Mouse (Mus musculus): ENCODE data around the gene Bcl9. TPM values are rescaled to one million over a fixed set of nuclear protein-coding genes. Genes with fewer than 3 reads are reported as not detected.

Gene Bcl9
- polyA plus RNA-seq, 1 experiment from 2014 or later: 49.7 TPM

DNA sequence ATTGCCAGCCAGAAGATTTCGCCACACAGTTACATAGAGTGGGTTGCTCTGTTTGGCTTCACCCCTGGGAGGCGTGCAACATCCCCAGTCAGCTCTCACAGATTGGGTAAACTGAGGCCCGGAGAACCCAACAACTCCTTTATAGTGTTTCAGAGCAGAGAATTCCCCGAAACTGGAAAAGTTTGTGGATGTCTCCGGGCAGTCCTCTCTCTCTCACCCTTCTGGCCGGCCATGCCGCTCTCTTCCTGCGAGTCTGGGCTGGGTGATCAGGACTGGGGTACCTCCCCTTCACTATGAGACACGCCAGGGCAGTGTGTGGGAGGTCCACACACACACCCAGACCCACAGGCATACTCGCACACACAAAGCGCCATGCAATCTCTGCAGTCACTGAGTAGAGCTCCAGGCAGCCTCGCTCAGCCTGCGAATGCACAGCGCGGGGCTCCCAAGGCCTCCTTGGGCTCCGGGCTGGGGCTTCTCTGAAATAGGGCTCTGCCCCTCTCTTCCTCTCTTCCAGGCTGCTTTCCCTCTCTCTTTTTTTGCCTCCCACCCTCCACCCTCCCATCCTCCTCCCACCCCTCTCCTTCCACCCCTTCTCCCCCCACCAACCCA is 670 bp downstream of the Bcl9 start:
- peaks cover 9% of the 10 kb centered on the region; the same call in 1 of the 2 replicates for H3K4me1 ChIP-seq (ENCODE audit: insufficient read depth)
- H3K4me3 ChIP-seq (ENCODE audit: low read depth, low read length): peak overlapping the region; percentile 63
- no peaks in the 10 kb centered on the region for H3K27me3 ChIP-seq (ENCODE audit: insufficient read depth, low read length)
- H3K27ac ChIP-seq (ENCODE audit: low read depth): peak overlapping the region; percentile 100
- peak; percentile 27 for TF ChIP-seq CTCF (IDR thresholded peaks at IDR 0.05; ENCODE audit: low read depth)
- 1% methylated on average over 16 of the region's 16 CpGs for WGBS
- DNase-seq (peak; percentile 74), ATAC-seq (ENCODE audit: insufficient read depth) (peak; percentile 75)
- H3K9ac ChIP-seq: peak overlapping the region; percentile 84
- no peaks in the 10 kb centered on the region for H3K9me3 ChIP-seq (ENCODE audit: low read depth, low read length)
- H3K36me3 ChIP-seq (ENCODE audit: insufficient read depth): no peaks in the 10 kb centered on the region
- peak overlapping the region; percentile 90 for H3K4me2 ChIP-seq

DNA sequence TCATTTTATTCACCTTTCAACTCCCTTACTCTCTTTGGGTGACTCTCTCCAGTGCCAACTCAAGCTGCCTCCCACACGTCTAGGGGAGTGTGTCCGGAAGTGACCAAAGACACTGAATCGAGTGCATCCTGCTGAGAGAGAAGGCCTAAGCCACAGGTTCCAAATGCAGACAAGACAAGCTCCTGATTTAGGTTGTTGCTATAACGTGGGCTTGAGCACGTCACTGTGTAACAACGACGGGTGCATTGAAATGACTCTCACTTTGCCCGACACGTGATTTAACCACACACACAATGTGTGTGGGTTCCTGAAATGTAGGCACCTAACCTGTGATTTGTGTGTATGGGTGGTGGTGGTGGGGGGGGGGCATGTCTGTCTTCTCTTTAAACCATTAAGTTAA is 3.4 kb downstream of the Bcl9 start:
- no peaks in the 10 kb centered on the region for H3K27me3 ChIP-seq (ENCODE audit: insufficient read depth, low read length)
- no peak overlapping the region for H3K9ac ChIP-seq
- H3K4me1 ChIP-seq (ENCODE audit: insufficient read depth): peaks cover 9% of the 10 kb centered on the region; the same call in 1 of the 2 replicates
- DNase-seq: no peak
- WGBS: 73% methylated on average over 9 of the region's 9 CpGs
- no peak for ATAC-seq (ENCODE audit: insufficient read depth)
- no peaks in the 10 kb centered on the region for H3K36me3 ChIP-seq (ENCODE audit: insufficient read depth)
- no peak overlapping the region for H3K27ac ChIP-seq (ENCODE audit: low read depth)
- no peaks in the 10 kb centered on the region for H3K9me3 ChIP-seq (ENCODE audit: low read depth, low read length)
- no peak for TF ChIP-seq CTCF (IDR thresholded peaks at IDR 0.05; ENCODE audit: low read depth)
- H3K4me3 ChIP-seq (ENCODE audit: low read depth, low read length): no peak overlapping the region
- no peak overlapping the region for H3K4me2 ChIP-seq

- no peak overlapping the region for H3K27ac ChIP-seq (ENCODE audit: low read depth)
- H3K4me2 ChIP-seq: no peak overlapping the region
- DNase-seq (no peak), ATAC-seq (ENCODE audit: insufficient read depth) (no peak)
- H3K4me1 ChIP-seq (ENCODE audit: insufficient read depth): peaks cover 4% of the 10 kb centered on the region; the same call in 1 of the 2 replicates
- no peak overlapping the region for H3K4me3 ChIP-seq (ENCODE audit: low read depth, low read length)
- no peaks in the 10 kb centered on the region for H3K36me3 ChIP-seq (ENCODE audit: insufficient read depth)
- no peak for TF ChIP-seq CTCF (IDR thresholded peaks at IDR 0.05; ENCODE audit: low read depth)
- no peak overlapping the region for H3K9ac ChIP-seq
- no peaks in the 10 kb centered on the region for H3K9me3 ChIP-seq (ENCODE audit: low read depth, low read length)
- WGBS: 91% methylated on average over 4 of the region's 4 CpGs
- no peaks in the 10 kb centered on the region for H3K27me3 ChIP-seq (ENCODE audit: insufficient read depth, low read length)
These were observed 12.8 kb downstream of the Bcl9 start for GRCm38 (mm10) chr3:97284878-97285277.

DNA sequence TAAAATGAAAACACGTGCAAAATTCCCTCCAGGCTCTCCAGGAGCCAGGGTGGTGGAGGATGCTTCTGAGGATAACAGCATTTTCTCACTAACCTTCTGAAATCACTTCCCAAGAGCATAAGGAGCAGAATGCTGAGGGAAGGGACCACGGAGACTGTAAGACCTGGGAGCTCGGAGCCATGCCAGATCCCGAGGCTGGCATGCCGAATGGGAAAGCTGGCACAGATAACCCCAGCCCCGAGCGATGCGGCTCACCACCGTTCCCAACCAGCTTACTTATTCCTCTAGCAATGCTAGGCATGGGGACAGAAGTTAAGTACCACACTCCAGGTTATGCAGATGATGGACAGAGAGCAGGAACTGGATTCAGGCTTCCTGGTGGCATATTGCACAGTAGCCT is 13.7 kb downstream of the Bcl9 start:
- Histone ChIP-seq H3K36me3 (ENCODE audit: insufficient read depth) (no peaks in the 10 kb centered on the region), H3K4me2 (no peak overlapping the region), H3K9me3 (ENCODE audit: low read depth, low read length) (no peaks in the 10 kb centered on the region), H3K9ac (no peak overlapping the region), H3K27me3 (ENCODE audit: insufficient read depth, low read length) (no peaks in the 10 kb centered on the region), H3K27ac (ENCODE audit: low read depth) (no peak overlapping the region), H3K4me1 (ENCODE audit: insufficient read depth) (peaks cover 4% of the 10 kb centered on the region; the same call in 1 of the 2 replicates), H3K4me3 (ENCODE audit: low read depth, low read length) (no peak overlapping the region)
- TF ChIP-seq CTCF (IDR thresholded peaks at IDR 0.05; ENCODE audit: low read depth): no peak
- 94% methylated on average over 9 of the region's 9 CpGs for WGBS
- no peak for DNase-seq
- no peak for ATAC-seq (ENCODE audit: insufficient read depth)

DNA sequence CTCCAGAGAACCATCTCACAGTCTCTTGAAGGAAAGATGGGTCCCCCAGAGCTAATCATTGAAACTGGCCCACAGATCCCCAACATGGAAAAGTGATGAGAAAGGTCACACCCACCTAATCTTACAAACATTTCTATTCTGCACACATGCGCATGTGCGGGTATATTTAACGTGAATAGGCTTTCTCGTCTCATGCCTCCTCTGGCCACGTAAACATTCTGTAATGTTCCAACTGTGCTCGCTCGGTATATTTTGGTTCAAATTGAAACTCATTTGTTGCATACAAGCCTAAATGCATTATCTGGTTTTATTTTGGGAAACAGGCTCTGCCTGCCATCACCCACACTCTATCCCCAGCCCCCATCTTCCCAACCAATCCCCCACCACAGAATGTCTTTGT is 16.3 kb downstream of the Bcl9 start:
- Histone ChIP-seq H3K9ac (no peak overlapping the region), H3K4me2 (no peak overlapping the region), H3K36me3 (ENCODE audit: insufficient read depth) (no peaks in the 10 kb centered on the region), H3K9me3 (ENCODE audit: low read depth, low read length) (no peaks in the 10 kb centered on the region), H3K4me3 (ENCODE audit: low read depth, low read length) (no peak overlapping the region), H3K27ac (ENCODE audit: low read depth) (no peak overlapping the region), H3K27me3 (ENCODE audit: insufficient read depth, low read length) (no peaks in the 10 kb centered on the region), H3K4me1 (ENCODE audit: insufficient read depth) (no peaks in the 10 kb centered on the region)
- TF ChIP-seq CTCF (IDR thresholded peaks at IDR 0.05; ENCODE audit: low read depth): no peak
- 74% methylated on average over 7 of the region's 7 CpGs for WGBS
- no peak for DNase-seq
- no peak for ATAC-seq (ENCODE audit: insufficient read depth)

- no peaks in the 10 kb centered on the region for H3K4me1 ChIP-seq (ENCODE audit: insufficient read depth)
- WGBS: 76% methylated on average over 5 of the region's 5 CpGs
- no peak overlapping the region for H3K4me3 ChIP-seq (ENCODE audit: low read depth, low read length)
- 0 out of 2 replicates have a peak, but pooled peaks cover 4% of the 10 kb centered on the region for H3K36me3 ChIP-seq (ENCODE audit: insufficient read depth)
- H3K9ac ChIP-seq: no peak overlapping the region
- no peak overlapping the region for H3K4me2 ChIP-seq
- no peaks in the 10 kb centered on the region for H3K9me3 ChIP-seq (ENCODE audit: low read depth, low read length)
- no peaks in the 10 kb centered on the region for H3K27me3 ChIP-seq (ENCODE audit: insufficient read depth, low read length)
- 0 out of 2 replicates have a peak overlapping the region, but pooled peaks have one; percentile 10 for H3K27ac ChIP-seq (ENCODE audit: low read depth)
- DNase-seq (no peak), ATAC-seq (ENCODE audit: insufficient read depth) (no peak)
- TF ChIP-seq CTCF (IDR thresholded peaks at IDR 0.05; ENCODE audit: low read depth): no peak
These were observed 22.0 kb downstream of the Bcl9 start for GRCm38 (mm10) chr3:97275708-97276107.

GRCm38 (mm10) chr3:97274516-97275230 is 23.0 kb downstream of the Bcl9 start:
- H3K27me3 ChIP-seq (ENCODE audit: insufficient read depth, low read length): no peaks in the 10 kb centered on the region
- TF ChIP-seq CTCF (IDR thresholded peaks at IDR 0.05; ENCODE audit: low read depth): no peak
- DNase-seq: no peak
- H3K4me1 ChIP-seq (ENCODE audit: insufficient read depth): no peaks in the 10 kb centered on the region
- ATAC-seq (ENCODE audit: insufficient read depth): no peak
- H3K4me2 ChIP-seq: no peak overlapping the region
- no peak overlapping the region for H3K4me3 ChIP-seq (ENCODE audit: low read depth, low read length)
- H3K9ac ChIP-seq: no peak overlapping the region
- 72% methylated on average over 15 of the region's 15 CpGs for whole genome bisulfite sequencing
- no peaks in the 10 kb centered on the region for H3K9me3 ChIP-seq (ENCODE audit: low read depth, low read length)
- no peak overlapping the region for H3K27ac ChIP-seq (ENCODE audit: low read depth)
- H3K36me3 ChIP-seq (ENCODE audit: insufficient read depth): 0 out of 2 replicates have a peak, but pooled peaks cover 4% of the 10 kb centered on the region
